Mouse (Mus musculus) CH12.LX (cell line): ENCODE measurements around the gene Arpc3. TPM values are rescaled to one million over a fixed set of nuclear protein-coding genes. Genes with fewer than 3 reads are reported as not detected.
A peak's percentile ranks its signal among the peaks of the same experiment; 100 is the strongest.

Source experiments
- DNase-seq: peaks from one replicate; pipeline ENCODE4 v3.0.0-alpha.2; 2013; ENCODE audit errors: extremely low read depth
- H3K27ac ChIP-seq: 2 replicates; pipeline ENCODE4 v1.5.1; 2012; ENCODE audit warnings: low read depth, mild to moderate bottlenecking, control low read depth, moderate library complexity; ENCODE audit not compliant: insufficient read depth
- H3K27me3 ChIP-seq: replicated peaks from 2 replicates; pipeline ENCODE3; 2012; ENCODE audit warnings: inconsistent platforms
- H3K36me3 ChIP-seq, 2 experiments: replicated peaks in 1 of 2; 2 replicates each; pipeline versions ENCODE3 to v1.6.1; 2012; ENCODE audit warnings: inconsistent platforms in 1 of 2, low read length in 1 of 2, mild to moderate bottlenecking in 1 of 2, mixed read lengths in 1 of 2, moderate library complexity in 1 of 2; ENCODE audit not compliant: control insufficient read depth in 1 of 2, insufficient read depth in 1 of 2
- H3K4me1 ChIP-seq, 2 experiments: 2 replicates each; pipeline ENCODE4 v1.6.1; 2012; ENCODE audit warnings: inconsistent platforms in 1 of 2, moderate library complexity in 1 of 2; ENCODE audit not compliant: insufficient read depth in 2 of 2, control insufficient read depth in 1 of 2
- H3K4me2 ChIP-seq: 2 replicates; pipeline ENCODE4 v1.6.1; 2012; ENCODE audit warnings: low read depth, mild to moderate bottlenecking, control low read depth; ENCODE audit not compliant: poor library complexity, insufficient read depth, severe bottlenecking
- H3K4me3 ChIP-seq, 3 experiments: fragments of 150-350 bp in 1 of 3; sonication (generic) in 1 of 3; replicated peaks in 1 of 3; 2 replicates each; pipeline versions ENCODE3 to v1.5.1; 2011 to 2012; ENCODE audit warnings: low read depth in 2 of 3, low read length in 2 of 3, mild to moderate bottlenecking in 2 of 3, moderate library complexity in 2 of 3, control low read depth in 1 of 3, improper control_type of control experiment in 1 of 3, inconsistent platforms in 1 of 3, mixed read lengths in 1 of 3; ENCODE audit not compliant: poor library complexity in 1 of 3
- H3K79me2 ChIP-seq: replicated peaks from 2 replicates; pipeline ENCODE4 v1.6.1; 2012; ENCODE audit warnings: mild to moderate bottlenecking, moderate library complexity; ENCODE audit not compliant: control insufficient read depth, poor library complexity, insufficient read depth, severe bottlenecking; ENCODE audit errors: extremely low read depth
- H3K9ac ChIP-seq: 2 replicates; pipeline ENCODE4 v1.6.1; 2012; ENCODE audit warnings: low read depth, mild to moderate bottlenecking, control low read depth, moderate library complexity; ENCODE audit not compliant: insufficient read depth
- H3K9me3 ChIP-seq: replicated peaks from 2 replicates; pipeline ENCODE3; 2012; ENCODE audit warnings: low read length, inconsistent platforms, mixed read lengths
- CHD2 ChIP-seq: IDR thresholded peaks from 2 replicates; pipeline ENCODE4 v1.6.1; 2011; ENCODE audit warnings: low read length, improper control_type of control experiment
- CTCF ChIP-seq, 2 experiments: IDR thresholded peaks in 1 of 2; conservative IDR thresholded peaks in 1 of 2; 2 replicates each; pipeline ENCODE4 v1.5.1; 2011 to 2012; ENCODE audit warnings: low read depth in 2 of 2, low read length in 2 of 2, improper control_type of control experiment in 1 of 2, inconsistent platforms in 1 of 2, mild to moderate bottlenecking in 1 of 2, moderate library complexity in 1 of 2
- E2F4 ChIP-seq: IDR thresholded peaks from 2 replicates; pipeline ENCODE4 v1.6.1; 2011; ENCODE audit warnings: low read depth, low read length, improper control_type of control experiment; ENCODE audit not compliant: insufficient replicate concordance
- ELF1 ChIP-seq: IDR thresholded peaks from 2 replicates; pipeline ENCODE4 v1.6.1; 2014; ENCODE audit warnings: low read depth, mild to moderate bottlenecking, inconsistent platforms, low read length, improper control_type of control experiment
- EP300 ChIP-seq: IDR thresholded peaks from 2 replicates; pipeline ENCODE4 v1.6.1; 2011; ENCODE audit warnings: low read length, improper control_type of control experiment
- KAT2A ChIP-seq: IDR thresholded peaks from 2 replicates; pipeline ENCODE4 v1.6.1; 2012; ENCODE audit warnings: low read length, improper control_type of control experiment, inconsistent platforms; ENCODE audit not compliant: insufficient replicate concordance
- MAZ ChIP-seq: IDR thresholded peaks from 2 replicates; pipeline ENCODE4 v1.6.1; 2012; ENCODE audit warnings: low read depth, mild to moderate bottlenecking, inconsistent platforms, low read length, improper control_type of control experiment, moderate library complexity
- MYC ChIP-seq: IDR thresholded peaks from 2 replicates; pipeline ENCODE4 v1.6.1; 2011; ENCODE audit warnings: low read depth, mild to moderate bottlenecking, improper control_type of control experiment, low read length
- POLR2AphosphoS2 ChIP-seq: IDR thresholded peaks from 2 replicates; pipeline ENCODE4 v1.6.1; 2011; ENCODE audit warnings: low read depth, low read length, improper control_type of control experiment
- RAD21 ChIP-seq: IDR thresholded peaks from 2 replicates; pipeline ENCODE4 v1.6.1; 2011; ENCODE audit warnings: low read depth, mild to moderate bottlenecking, low read length, improper control_type of control experiment, moderate library complexity
- SIN3A ChIP-seq: IDR thresholded peaks from 2 replicates; pipeline ENCODE4 v1.6.1; 2012; ENCODE audit warnings: low read length, improper control_type of control experiment, inconsistent platforms
- SMC3 ChIP-seq: IDR thresholded peaks from 2 replicates; pipeline ENCODE4 v1.6.1; 2011; ENCODE audit warnings: low read depth, low read length, improper control_type of control experiment
- USF1 ChIP-seq: IDR thresholded peaks from 2 replicates; pipeline ENCODE4 v1.6.1; 2014; ENCODE audit warnings: low read depth, mild to moderate bottlenecking, inconsistent platforms, low read length, improper control_type of control experiment
- ZKSCAN1 ChIP-seq: IDR thresholded peaks from 2 replicates; pipeline ENCODE4 v1.6.1; 2012; ENCODE audit warnings: low read depth, inconsistent platforms, low read length, improper control_type of control experiment, borderline replicate concordance
- dilution Hi-C: fragments of 300-500 bp; cut with MboI; formaldehyde crosslinking; loops from 2 replicates; pipeline ENCODE4 v1.14.3; 2020; ENCODE audit warnings: low sequenced_read_pairs; ENCODE audit not compliant: extremely low pct_unique_long_range_greater_than_20kb, extremely low pct_ligation_motif_present
- in situ Hi-C: fragments of 300-500 bp; cut with MboI; formaldehyde crosslinking; loops from 3 replicates; pipeline ENCODE4 v1.14.3; 2019; ENCODE audit warnings: low sequenced_read_pairs, low pct_ligation_motif_present, low pct_unique_long_range_greater_than_20kb, mixed read lengths
- polyA plus RNA-seq: library from polyadenylated mRNA; unstranded; fragments of >175 nt; gene quantifications from 2 replicates; pipeline ENCODE4 v1.2.1, GENCODE M21; 2012; ENCODE audit warnings: low read depth; ENCODE audit not compliant: insufficient read length
- total RNA-seq, 2 experiments: library from RNA; depleted of rRNA; stranded (reverse); fragments of 300-350 nt in 1 of 2; fragments of >200 nt in 1 of 2; gene quantifications; 2 replicates each; pipeline ENCODE4 v1.2.3; 2012 to 2014

The Arpc3 gene
- total and polyA plus RNA-seq, 3 experiments, result 256 to 543 (median 297) TPM

GRCm38 (mm10) chr5:122434541-122434940 is 42.9 kb downstream of the Arpc3 start:
- H3K4me1 ChIP-seq, result peaks cover 0 to 5% of the 10 kb centered on the region in 2 experiments; a peak in 1 of 4 replicates
- in situ Hi-C loops, result no loop called here
- no peaks in the 10 kb centered on the region for H3K27me3 ChIP-seq
- peak in 1 of 2 experiments; percentile 20; a peak in 1 of 4 replicates for TF ChIP-seq CTCF (conservative IDR thresholded peaks at IDR 0.05 in 1 of 2, IDR thresholded peaks at IDR 0.05 in 1 of 2; ENCODE audit: low read depth in 2 of 2, low read length in 2 of 2)
- no peak for TF ChIP-seq KAT2A
- H3K27ac ChIP-seq, result no peak overlapping the region
- dilution Hi-C loops, result no loop called here
- no peak overlapping the region for H3K9ac ChIP-seq
- H3K4me3 ChIP-seq, result no peak overlapping the region
- no peaks in the 10 kb centered on the region for H3K79me2 ChIP-seq
- no peak overlapping the region for H3K4me2 ChIP-seq
- H3K9me3 ChIP-seq, result no peaks in the 10 kb centered on the region
- DNase-seq, result no peak
- peaks cover 81 to 97% of the 10 kb centered on the region in 2 experiments for H3K36me3 ChIP-seq

DNA sequence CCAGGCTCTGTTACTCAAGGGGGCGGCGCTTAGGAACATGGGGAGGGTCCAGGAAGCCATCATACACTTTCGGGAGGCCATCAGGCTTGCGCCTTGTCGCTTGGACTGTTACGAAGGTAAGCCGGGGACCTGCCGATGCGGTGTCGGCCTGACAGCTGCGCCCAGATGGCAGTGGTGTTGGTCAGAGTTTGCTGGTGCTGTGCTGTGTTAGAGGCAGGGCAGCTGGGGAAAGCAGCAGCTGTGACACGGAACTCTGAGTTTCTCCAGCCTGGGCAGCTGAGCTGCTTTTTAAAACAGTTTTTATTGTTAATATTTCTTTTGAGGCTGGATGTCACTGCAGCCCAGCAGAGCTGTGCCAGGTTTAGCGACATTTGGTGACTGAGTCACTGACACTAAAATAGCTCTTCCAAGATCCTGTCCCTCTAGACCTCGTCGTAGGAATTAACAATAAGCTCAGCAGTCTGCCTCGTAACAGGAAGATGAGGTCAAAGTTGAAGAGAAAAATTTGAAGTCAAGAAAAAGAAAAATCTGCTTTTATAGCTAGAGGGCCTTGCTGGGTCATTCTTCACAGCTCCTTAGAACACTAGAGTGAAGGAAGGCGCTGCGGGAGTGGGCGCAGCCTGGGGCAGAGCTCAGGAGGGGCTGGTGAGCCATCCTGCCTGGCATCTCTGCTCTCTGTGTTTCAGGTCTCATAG is 47.9 kb downstream of the Arpc3 start:
- dilution Hi-C loops, result no loop called here
- no peak overlapping the region for H3K27ac ChIP-seq
- H3K9me3 ChIP-seq, result no peaks in the 10 kb centered on the region
- no peaks in the 10 kb centered on the region for H3K79me2 ChIP-seq
- no peak overlapping the region for H3K4me2 ChIP-seq
- H3K4me1 ChIP-seq, result no peaks in the 10 kb centered on the region
- TF ChIP-seq KAT2A (no peak), MAZ (no peak), E2F4 (no peak), SIN3A (no peak)
- peaks cover 89 to 98% of the 10 kb centered on the region in 2 experiments for H3K36me3 ChIP-seq
- DNase-seq, result no peak
- no peak overlapping the region for H3K9ac ChIP-seq
- H3K27me3 ChIP-seq, result no peaks in the 10 kb centered on the region
- in situ Hi-C loops, result no loop called here
- H3K4me3 ChIP-seq, result no peak overlapping the region

DNA sequence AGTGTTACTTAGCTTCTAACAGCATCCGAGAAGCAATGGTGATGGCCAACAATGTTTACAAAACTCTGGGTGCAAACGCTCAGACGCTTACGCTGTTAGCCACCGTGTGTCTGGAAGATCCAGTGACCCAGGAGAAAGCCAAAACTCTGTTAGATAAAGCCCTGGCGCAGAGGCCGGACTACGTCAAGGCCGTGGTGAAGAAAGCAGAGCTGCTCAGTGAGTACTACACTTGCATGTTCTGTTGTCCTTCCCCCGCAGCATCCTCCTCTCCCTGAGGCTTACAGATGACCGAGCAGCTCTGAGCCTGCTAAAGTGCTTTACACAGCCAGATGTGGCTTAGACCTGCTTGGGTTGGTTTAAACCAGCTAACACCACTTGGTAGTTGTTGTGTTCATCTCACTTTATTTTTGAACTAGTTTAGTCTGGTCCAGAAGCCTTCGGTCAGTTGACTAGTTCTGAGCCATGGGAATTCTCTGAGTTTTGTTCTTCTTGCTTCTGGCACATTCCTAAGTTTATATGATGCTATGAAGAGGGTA is 48.5 kb downstream of the Arpc3 start:
- Histone ChIP-seq H3K36me3 (peaks cover 89 to 98% of the 10 kb centered on the region in 2 experiments), H3K4me3 (no peak overlapping the region), H3K27me3 (no peaks in the 10 kb centered on the region), H3K4me2 (no peak overlapping the region), H3K27ac (no peak overlapping the region), H3K9me3 (no peaks in the 10 kb centered on the region)
- dilution Hi-C loops, result no loop called here
- TF ChIP-seq MYC (no peak), POLR2AphosphoS2 (no peak), USF1 (no peak), ZKSCAN1 (no peak), CHD2 (no peak), ELF1 (no peak), RAD21 (no peak), SMC3 (no peak), EP300 (no peak)
- TF ChIP-seq, all 38 proteins: peak for 0
- no peaks in the 10 kb centered on the region for H3K79me2 ChIP-seq
- H3K4me1 ChIP-seq, result no peaks in the 10 kb centered on the region
- in situ Hi-C loops, result no loop called here
- H3K9ac ChIP-seq, result no peak overlapping the region
- no peak for DNase-seq
